Mouse (Mus musculus) midbrain, embryonic 16.5 days (tissue): ENCODE results near the gene St3gal5. TPM values are rescaled to one million over a fixed set of nuclear protein-coding genes. Genes with fewer than 3 reads are reported as not detected.

Experiments used
- ATAC-seq: fragments of 200-750 bp; cut with Nextera tagmentation; 2 replicates; pipeline ENCODE4 v1.8.0; 2017; ENCODE audit warnings: moderate TSS enrichment
- H3K27ac ChIP-seq: fragments of 300-500 bp; sonication (generic); 2 replicates; pipeline ENCODE4 v1.5.1; 2014; ENCODE audit warnings: mild to moderate bottlenecking, low read length, mixed read lengths
- H3K27me3 ChIP-seq: fragments of 300-500 bp; sonication (generic); 2 replicates; pipeline ENCODE4 v1.6.1; 2014; ENCODE audit warnings: low read depth, low read length, mixed read lengths; ENCODE audit not compliant: control insufficient read depth, insufficient read depth
- H3K36me3 ChIP-seq: fragments of 300-500 bp; sonication (generic); 2 replicates; pipeline ENCODE4 v1.6.1; 2014; ENCODE audit warnings: mild to moderate bottlenecking, low read length, moderate library complexity, mixed read lengths; ENCODE audit not compliant: control insufficient read depth, insufficient read depth
- H3K4me1 ChIP-seq: fragments of 300-500 bp; sonication (generic); 2 replicates; pipeline ENCODE4 v1.6.1; 2014; ENCODE audit warnings: mild to moderate bottlenecking, low read length, mixed read lengths; ENCODE audit not compliant: control insufficient read depth, insufficient read depth
- H3K4me2 ChIP-seq: fragments of 300-500 bp; sonication (generic); 2 replicates; pipeline ENCODE4 v1.6.1; 2014; ENCODE audit warnings: mild to moderate bottlenecking, low read length, mixed read lengths
- H3K4me3 ChIP-seq: fragments of 300-500 bp; sonication (generic); 2 replicates; pipeline ENCODE4 v1.5.1; 2014; ENCODE audit warnings: low read depth, mild to moderate bottlenecking, low read length, moderate library complexity, mixed read lengths
- H3K9ac ChIP-seq: fragments of 300-500 bp; sonication (generic); 2 replicates; pipeline ENCODE4 v1.6.1; 2014; ENCODE audit warnings: low read depth, low read length, mixed read lengths
- H3K9me3 ChIP-seq: fragments of 300-500 bp; sonication (generic); replicated peaks from 2 replicates; pipeline ENCODE4 v1.6.1; 2014; ENCODE audit warnings: mild to moderate bottlenecking, low read length, mixed read lengths; ENCODE audit not compliant: control insufficient read depth, poor library complexity, severe bottlenecking
- WGBS: fragments of 180-500 bp; shearing (Covaris S2); extraction: QIAGEN DNeasy Blood & Tissue Kit; methylation state at CpG from one replicate; pipeline ENCODE4 v1.1.7; 2014; 5-methylcytosine and 5-hydroxymethylcytosine counted together
- polyA plus RNA-seq: library from polyadenylated mRNA; unstranded; fragments of >200 nt; fragmentation: Nextera tagmentation; extraction: Ambion mirVana; gene quantifications from 2 replicates; pipeline ENCODE4 v1.2.1, GENCODE M21; 2015

St3gal5 gene
- polyA plus RNA-seq, 1 experiment from 2014 or later, result 56.2 TPM

DNA sequence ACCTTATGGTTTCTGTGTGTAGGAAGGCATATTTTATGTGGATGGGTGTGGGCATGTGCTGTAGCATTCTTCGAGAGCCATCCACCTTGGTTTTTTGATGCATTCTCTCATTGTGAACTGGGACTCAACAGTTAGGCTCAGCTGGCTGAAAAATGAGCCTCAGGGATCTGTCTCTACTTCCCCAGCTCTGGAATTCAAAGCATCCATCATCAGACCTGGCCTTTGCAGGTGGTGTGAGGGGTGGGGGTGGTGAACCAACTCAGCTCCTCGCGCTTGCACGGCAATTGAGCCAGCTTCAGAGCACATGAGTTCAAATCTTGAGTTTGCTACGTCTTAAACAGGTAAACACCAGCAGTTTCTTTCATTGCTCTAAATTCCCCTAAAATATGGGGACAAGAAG is 7.5 kb upstream of the St3gal5 start:
- Histone ChIP-seq H3K9me3 (no peaks in the 10 kb centered on the region), H3K4me3 (no peak overlapping the region), H3K36me3 (no peaks in the 10 kb centered on the region), H3K4me1 (no peaks in the 10 kb centered on the region), H3K27ac (no peak overlapping the region), H3K9ac (no peak overlapping the region), H3K27me3 (no peaks in the 10 kb centered on the region), H3K4me2 (no peak overlapping the region)
- no peak for ATAC-seq
- WGBS, result 92% methylated on average over 5 of the region's 5 CpGs

DNA sequence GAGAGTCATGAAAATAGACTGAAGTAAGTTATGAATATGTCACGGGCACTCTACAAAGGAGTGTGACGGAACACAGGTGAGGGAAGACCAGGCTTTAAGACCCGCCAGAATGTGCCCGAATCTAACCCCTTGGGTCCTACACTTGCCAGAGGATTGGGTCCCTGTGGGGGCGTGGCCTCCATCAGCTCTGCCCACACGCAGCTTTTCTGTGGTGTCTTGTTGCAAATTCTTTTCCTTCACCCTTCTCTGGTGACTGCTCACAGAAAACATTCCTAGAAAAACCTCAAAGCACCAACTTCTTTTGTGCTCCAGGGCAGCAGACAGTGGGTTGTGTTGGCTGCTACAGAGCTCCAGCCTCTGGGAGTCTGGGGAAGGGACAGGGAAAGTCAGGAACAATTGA is 6.4 kb upstream of the St3gal5 start:
- H3K27ac ChIP-seq, result no peak overlapping the region
- no peaks in the 10 kb centered on the region for H3K9me3 ChIP-seq
- ATAC-seq, result no peak
- no peaks in the 10 kb centered on the region for H3K4me1 ChIP-seq
- H3K4me2 ChIP-seq, result no peak overlapping the region
- H3K9ac ChIP-seq, result no peak overlapping the region
- H3K27me3 ChIP-seq, result no peaks in the 10 kb centered on the region
- H3K4me3 ChIP-seq, result no peak overlapping the region
- H3K36me3 ChIP-seq, result no peaks in the 10 kb centered on the region
- 54% methylated on average over 6 of the region's 6 CpGs for WGBS

DNA sequence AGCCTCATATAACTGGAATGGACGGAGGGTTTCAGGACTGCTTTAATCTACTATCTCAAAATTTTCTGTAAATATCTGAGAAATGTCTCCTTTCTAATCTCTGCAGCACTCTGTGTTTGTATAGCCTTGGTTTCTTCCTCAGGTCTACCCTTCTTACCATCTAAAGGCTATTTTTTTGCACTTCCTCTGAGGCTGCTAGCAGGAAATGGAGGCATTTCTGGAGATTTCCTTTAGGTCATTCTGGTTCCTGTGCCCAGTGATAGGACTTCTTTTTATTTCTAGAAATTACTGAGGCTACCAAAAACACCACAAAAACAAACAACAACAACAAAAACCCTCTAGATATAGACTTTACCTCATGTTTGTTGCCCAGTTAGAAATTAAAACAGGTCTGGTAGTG is 4.3 kb upstream of the St3gal5 start:
- Histone ChIP-seq H3K9me3 (no peaks in the 10 kb centered on the region), H3K27ac (no peak overlapping the region), H3K27me3 (no peaks in the 10 kb centered on the region), H3K9ac (no peak overlapping the region), H3K36me3 (no peaks in the 10 kb centered on the region), H3K4me1 (no peaks in the 10 kb centered on the region), H3K4me2 (no peak overlapping the region), H3K4me3 (no peak overlapping the region)
- ATAC-seq, result no peak
- 85% methylated on average over 1 of the region's 1 CpGs for WGBS

DNA sequence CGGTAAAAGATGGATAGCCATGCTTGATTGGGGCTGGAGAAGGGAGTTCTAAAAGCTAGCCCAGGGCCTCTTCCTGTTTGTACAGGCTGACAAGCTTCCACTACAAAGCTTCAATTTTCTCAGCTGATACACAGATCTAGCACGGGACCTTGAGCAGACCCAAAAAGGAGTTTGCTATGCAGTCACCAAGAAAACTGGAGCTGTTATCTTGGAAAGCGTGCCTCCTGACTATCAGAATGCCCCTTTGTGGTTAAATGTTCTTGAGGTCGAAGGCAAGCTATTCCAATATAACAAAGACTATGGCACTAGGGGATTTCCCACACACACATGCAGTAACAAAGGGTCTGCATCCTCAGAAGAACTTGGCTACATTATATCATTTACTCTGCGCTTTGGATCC is 1.2 kb upstream of the St3gal5 start:
- Histone ChIP-seq H3K9ac (no peak overlapping the region), H3K36me3 (no peaks in the 10 kb centered on the region), H3K9me3 (no peaks in the 10 kb centered on the region), H3K4me3 (no peak overlapping the region), H3K27ac (no peak overlapping the region), H3K4me2 (no peak overlapping the region), H3K27me3 (no peaks in the 10 kb centered on the region), H3K4me1 (peaks cover 15% of the 10 kb centered on the region)
- WGBS, result 84% methylated on average over 5 of the region's 5 CpGs
- no peak for ATAC-seq

DNA sequence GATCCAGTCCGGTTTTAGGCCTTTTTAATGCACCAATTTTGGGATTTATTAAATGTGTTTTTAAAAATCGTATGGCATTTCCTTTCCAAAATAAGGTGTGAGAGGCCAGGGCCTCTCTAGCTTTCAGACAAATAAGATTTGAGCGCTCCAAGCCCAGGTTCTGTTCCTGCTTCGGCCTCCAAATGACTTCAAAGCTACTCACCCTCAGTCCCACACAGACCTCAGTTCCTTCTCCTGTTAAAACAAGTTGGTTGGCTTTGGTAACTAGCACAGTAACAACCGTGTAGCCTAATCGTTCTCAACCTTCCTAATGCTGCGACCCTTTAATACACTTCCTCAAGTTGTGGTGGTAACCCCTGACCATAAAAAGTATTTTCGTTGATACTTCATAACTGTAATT is 723 bp upstream of the St3gal5 start:
- Histone ChIP-seq H3K9me3 (no peaks in the 10 kb centered on the region), H3K9ac (no peak overlapping the region), H3K4me1 (peaks cover 15% of the 10 kb centered on the region), H3K4me3 (peak overlapping the region; percentile 90), H3K27me3 (no peaks in the 10 kb centered on the region), H3K27ac (no peak overlapping the region), H3K36me3 (no peaks in the 10 kb centered on the region), H3K4me2 (peak overlapping the region; percentile 83)
- WGBS, result 53% methylated on average over 8 of the region's 8 CpGs
- ATAC-seq, result peak; percentile 16; the same call in 1 of the 2 replicates

DNA sequence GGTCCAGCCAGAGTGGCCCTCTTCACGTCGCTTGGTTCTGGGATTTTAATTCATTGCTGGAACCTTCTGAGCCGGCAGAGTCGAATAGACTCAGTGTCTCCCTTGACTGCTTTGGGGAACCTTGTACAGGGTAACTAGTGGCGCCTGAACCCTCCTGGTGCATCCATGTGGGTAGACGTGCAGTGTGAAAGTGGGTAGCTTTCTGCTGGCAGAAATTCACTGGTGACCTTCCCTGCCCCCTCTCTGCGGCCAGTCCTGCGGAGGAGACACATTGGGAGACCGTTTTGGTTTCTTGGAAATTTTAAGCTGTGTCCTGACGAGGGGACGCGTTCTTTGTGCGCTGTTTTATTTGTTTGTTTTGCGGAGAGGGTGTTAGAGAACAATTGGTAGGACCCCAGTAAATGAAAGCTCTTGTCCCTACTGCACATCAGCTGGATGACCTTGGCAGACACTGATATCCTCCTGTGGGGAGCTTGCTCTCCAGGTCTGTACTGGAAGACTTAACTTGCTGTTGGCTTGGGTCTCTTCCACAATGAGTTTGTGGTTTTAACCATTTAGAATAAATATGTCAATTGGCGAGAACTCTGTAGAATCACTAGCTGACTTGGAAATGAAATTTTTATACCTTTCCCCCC is 746 bp downstream of the St3gal5 start:
- 4% methylated on average over 15 of the region's 15 CpGs for WGBS
- Histone ChIP-seq H3K4me3 (peak overlapping the region; percentile 90), H3K4me2 (peak overlapping the region; percentile 83), H3K4me1 (peaks cover 17% of the 10 kb centered on the region), H3K9ac (peak overlapping the region; percentile 92), H3K27ac (peak overlapping the region; percentile 90), H3K36me3 (no peaks in the 10 kb centered on the region), H3K27me3 (no peaks in the 10 kb centered on the region), H3K9me3 (no peaks in the 10 kb centered on the region)
- ATAC-seq, result peak; percentile 59; the same call in 1 of the 2 replicates

DNA sequence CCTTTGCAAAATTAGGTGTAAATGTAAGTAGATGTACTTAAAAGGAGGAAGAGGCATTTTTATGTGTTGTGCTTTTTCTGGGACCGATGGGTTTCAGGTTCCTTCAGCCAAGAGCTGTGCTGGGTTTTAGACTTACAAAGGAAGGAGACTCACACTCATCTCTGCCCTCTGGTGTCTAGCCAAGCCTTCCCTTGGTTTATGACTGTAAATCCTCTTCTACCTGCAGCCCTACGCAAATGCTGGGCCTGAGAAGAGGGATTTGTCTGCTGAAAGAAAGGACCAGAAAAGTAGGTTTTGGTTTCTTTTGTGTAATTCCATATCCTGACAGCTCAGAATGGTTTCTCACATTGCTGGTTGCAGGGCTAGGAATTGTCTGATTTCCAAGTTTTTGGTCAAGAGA is 1.3 kb downstream of the St3gal5 start:
- H3K9ac ChIP-seq, result peak overlapping the region; percentile 92; the same call in 1 of the 2 replicates
- H3K4me2 ChIP-seq, result peak overlapping the region; percentile 83
- H3K36me3 ChIP-seq, result no peaks in the 10 kb centered on the region
- WGBS, result 15% methylated on average over 2 of the region's 2 CpGs
- H3K27ac ChIP-seq, result no peak overlapping the region
- H3K9me3 ChIP-seq, result no peaks in the 10 kb centered on the region
- peaks cover 17% of the 10 kb centered on the region for H3K4me1 ChIP-seq
- peak overlapping the region; percentile 90 for H3K4me3 ChIP-seq
- no peak for ATAC-seq
- no peaks in the 10 kb centered on the region for H3K27me3 ChIP-seq

DNA sequence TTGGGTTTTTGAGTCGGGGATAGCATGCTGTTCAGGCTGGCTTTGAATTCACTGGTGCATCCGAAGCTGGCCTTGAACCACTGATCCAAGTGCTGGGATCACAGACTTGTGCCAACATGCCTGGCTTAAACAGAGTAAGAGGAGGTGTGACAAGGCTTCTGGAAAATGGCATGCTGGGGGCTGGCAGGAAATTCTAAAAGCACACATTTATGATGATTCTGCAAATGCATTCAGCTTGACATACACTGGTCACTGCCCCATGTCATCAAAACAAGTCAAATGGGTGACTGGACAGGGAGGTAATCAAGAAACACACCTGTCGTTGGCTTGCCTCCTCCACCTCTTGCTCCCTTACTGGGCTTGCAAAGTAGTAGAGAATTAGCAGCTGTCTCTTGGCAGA is 1.9 kb downstream of the St3gal5 start:
- H3K9me3 ChIP-seq, result no peaks in the 10 kb centered on the region
- no peak for ATAC-seq
- H3K4me2 ChIP-seq, result peak overlapping the region; percentile 83
- no peaks in the 10 kb centered on the region for H3K27me3 ChIP-seq
- H3K4me3 ChIP-seq, result peak overlapping the region; percentile 90
- 79% methylated on average over 3 of the region's 3 CpGs for WGBS
- no peaks in the 10 kb centered on the region for H3K36me3 ChIP-seq
- H3K4me1 ChIP-seq, result peaks cover 17% of the 10 kb centered on the region
- H3K9ac ChIP-seq, result no peak overlapping the region
- H3K27ac ChIP-seq, result no peak overlapping the region

DNA sequence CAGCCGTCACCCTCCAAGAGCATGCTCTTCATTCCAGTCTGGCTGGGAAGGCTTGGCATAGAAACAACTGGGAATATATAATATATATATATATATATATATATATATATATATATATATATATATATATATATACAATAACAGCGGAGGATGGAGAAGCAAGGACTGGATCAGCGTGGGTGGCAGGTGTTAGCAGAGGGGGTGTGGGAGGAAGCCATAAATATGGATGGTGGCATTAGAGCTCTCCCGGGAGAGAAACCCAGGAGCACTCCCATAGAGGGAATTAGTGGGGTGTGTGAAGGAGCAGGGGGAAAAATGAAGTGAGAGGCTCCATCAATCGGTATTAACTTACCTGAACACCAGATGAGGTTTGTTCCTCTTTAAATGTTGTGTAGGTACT is 2.8 kb downstream of the St3gal5 start:
- no peak for ATAC-seq
- H3K9ac ChIP-seq, result no peak overlapping the region
- H3K4me2 ChIP-seq, result no peak overlapping the region
- WGBS, result 71% methylated on average over 5 of the region's 5 CpGs
- no peaks in the 10 kb centered on the region for H3K36me3 ChIP-seq
- peaks cover 17% of the 10 kb centered on the region for H3K4me1 ChIP-seq
- no peaks in the 10 kb centered on the region for H3K9me3 ChIP-seq
- no peak overlapping the region for H3K4me3 ChIP-seq
- H3K27me3 ChIP-seq, result no peaks in the 10 kb centered on the region
- H3K27ac ChIP-seq, result no peak overlapping the region
